Comparison of ENCODE assay signal across 8 mouse cellular contexts in genomic region chr4:124752281-124753199, GRCm38 (mm10). TPM values are rescaled to one million over a fixed set of nuclear protein-coding genes. Genes with fewer than 3 reads are reported as not detected.
DNase-seq lines count a peak whose midpoint lies in the region; ATAC-seq and TF ChIP-seq lines count a peak whose summit lies in the region.

No protein-coding gene starts in this region.

- H3K4me2 ChIP-seq in forebrain, embryonic 11.5 days (ENCODE audit: low read depth, low read length, severe bottlenecking): peak overlapping the region; percentile 97

- H3K9ac ChIP-seq in forebrain, embryonic 11.5 days (ENCODE audit: low read length): peak overlapping the region; percentile 63

- peaks cover 10% of the 10 kb centered on the region for H3K79me3 ChIP-seq in C2C12 (ENCODE audit: low read depth)

- 17% methylated on average over 15 of the region's 15 CpGs for WGBS in forebrain, embryonic 11.5 days

- H3K79me2 ChIP-seq in C2C12 (ENCODE audit: control insufficient read depth, insufficient read depth): peaks cover 50% of the 10 kb centered on the region

- no peak for TF ChIP-seq CTCF in C2C12 (IDR thresholded peaks at IDR 0.05; ENCODE audit: control insufficient read depth, insufficient read depth, insufficient read length)

- ATAC-seq in forebrain, embryonic 11.5 days (replicated peaks; ENCODE audit: low FRiP score): no peak
- peak; percentile 70 for ATAC-seq in megakaryocyte progenitor cell, adult 5-6 weeks (replicated peaks; ENCODE audit: poor library complexity)

- peaks cover 5% of the 10 kb centered on the region for H3K36me3 ChIP-seq in C2C12 (ENCODE audit: control insufficient read depth, insufficient read depth)
- no peaks in the 10 kb centered on the region for H3K36me3 ChIP-seq in forebrain, embryonic 11.5 days (ENCODE audit: control insufficient read depth, insufficient read depth, low read length)

- H3K27me3 ChIP-seq in C2C12 (ENCODE audit: control insufficient read depth, insufficient read depth, insufficient read length): no peaks in the 10 kb centered on the region
- no peaks in the 10 kb centered on the region for H3K27me3 ChIP-seq in forebrain, embryonic 11.5 days (ENCODE audit: control insufficient read depth, insufficient read depth, low read length)

- no peaks in the 10 kb centered on the region for H3K9me3 ChIP-seq in forebrain, embryonic 11.5 days (ENCODE audit: control insufficient read depth, low read length)

- DNase-seq in MEL-GATA-1-ER (ENCODE audit: extremely low read depth, low read depth): peak; percentile 92
- DNase-seq in forebrain, embryonic 11.5 days (ENCODE audit: low spot score): no peak
- peak; percentile 36 for DNase-seq in kidney, postnatal 14 days
- DNase-seq in thymus, postnatal 0 days (ENCODE audit: low spot score): peak; percentile 71
- DNase-seq in right cerebral cortex, postnatal 25 days: no peak
- DNase-seq in cerebellum, adult 9-10 months: no peak

- peak overlapping the region; percentile 82 for H3ac ChIP-seq in C2C12 (ENCODE audit: control insufficient read depth, insufficient read length, low read depth)

- peaks cover 10% of the 10 kb centered on the region for H3K4me1 ChIP-seq in forebrain, embryonic 11.5 days (replicated peaks; ENCODE audit: control insufficient read depth, insufficient read depth, low read length)

- H3K4me3 ChIP-seq in C2C12 (ENCODE audit: insufficient read depth, poor library complexity, severe bottlenecking): peak overlapping the region; percentile 83
- H3K4me3 ChIP-seq in forebrain, embryonic 11.5 days (ENCODE audit: low read depth, low read length): peak overlapping the region; percentile 54

- no peak overlapping the region for H3K27ac ChIP-seq in forebrain, embryonic 11.5 days (ENCODE audit: low read depth, low read length)

TF ChIP-seq in C2C12, 6 proteins besides CTCF, POLR2A, EP300 and RAD21:
- TF ChIP-seq MYOD1 (IDR thresholded peaks at IDR 0.05; ENCODE audit: control insufficient read depth, insufficient read length, low read depth): peak; percentile 41
- no peak for TF ChIP-seq MAX (IDR thresholded peaks at IDR 0.05)

RNA-seq across cellular contexts. Expression of gene Inpp5b, which starts 10.9 kb away (rescaled TPM):
- 13.8 TPM for polyA plus RNA-seq in C2C12 (2012; fragmentation: generic; extraction: Trizol)
- 34.1 and 36.8 TPM in 2 replicates for polyA plus RNA-seq in forebrain, embryonic 11.5 days (2014; fragmentation: Nextera tagmentation; extraction: Ambion mirVana)
- total RNA-seq in megakaryocyte progenitor cell, adult 5-6 weeks (2015): 32.9 and 36.0 TPM in 2 replicates
- 28.6 and 31.4 TPM in 2 replicates for total RNA-seq in megakaryocyte progenitor cell, adult 5-6 weeks (2017)
- polyA plus RNA-seq in thymus, postnatal 0 days (2015; fragmentation: Nextera tagmentation; extraction: Ambion mirVana): 45.8 and 46.8 TPM in 2 replicates

RNA-seq across cellular contexts. Expression of gene Sf3a3, which starts 38.0 kb away (rescaled TPM):
- 71.6 TPM for polyA plus RNA-seq in C2C12 (2012; fragmentation: generic; extraction: Trizol)
- 218 and 220 TPM in 2 replicates for polyA plus RNA-seq in forebrain, embryonic 11.5 days (2014; fragmentation: Nextera tagmentation; extraction: Ambion mirVana)
- total RNA-seq in megakaryocyte progenitor cell, adult 5-6 weeks (2015): 98.5 and 113 TPM in 2 replicates
- 158 and 175 TPM in 2 replicates for total RNA-seq in megakaryocyte progenitor cell, adult 5-6 weeks (2017)
- polyA plus RNA-seq in thymus, postnatal 0 days (2015; fragmentation: Nextera tagmentation; extraction: Ambion mirVana): 136 and 155 TPM in 2 replicates

RNA-seq across cellular contexts. Expression of gene Mtf1, which starts 49.4 kb away (rescaled TPM):
- 10.9 TPM for polyA plus RNA-seq in C2C12 (2012; fragmentation: generic; extraction: Trizol)
- polyA plus RNA-seq in forebrain, embryonic 11.5 days (2014; fragmentation: Nextera tagmentation; extraction: Ambion mirVana): 14.7 and 15.4 TPM in 2 replicates
- total RNA-seq in megakaryocyte progenitor cell, adult 5-6 weeks (2015): 30.0 and 43.0 TPM in 2 replicates
- 27.8 and 35.8 TPM in 2 replicates for total RNA-seq in megakaryocyte progenitor cell, adult 5-6 weeks (2017)
- 13.2 and 14.2 TPM in 2 replicates for polyA plus RNA-seq in thymus, postnatal 0 days (2015; fragmentation: Nextera tagmentation; extraction: Ambion mirVana)

RNA-seq across cellular contexts. Expression of gene Fhl3, which starts 52.0 kb away (rescaled TPM):
- polyA plus RNA-seq in C2C12 (2012; fragmentation: generic; extraction: Trizol): 206 TPM
- 5.5 and 6.4 TPM in 2 replicates for polyA plus RNA-seq in forebrain, embryonic 11.5 days (2014; fragmentation: Nextera tagmentation; extraction: Ambion mirVana)
- 17.1 and 19.3 TPM in 2 replicates for total RNA-seq in megakaryocyte progenitor cell, adult 5-6 weeks (2015)
- 4.9 and 5.3 TPM in 2 replicates for total RNA-seq in megakaryocyte progenitor cell, adult 5-6 weeks (2017)
- 9.4 and 10.2 TPM in 2 replicates for polyA plus RNA-seq in thymus, postnatal 0 days (2015; fragmentation: Nextera tagmentation; extraction: Ambion mirVana)

RNA-seq across cellular contexts. Expression of gene Utp11, which starts 59.1 kb away (rescaled TPM):
- 29.7 TPM for polyA plus RNA-seq in C2C12 (2012; fragmentation: generic; extraction: Trizol)
- polyA plus RNA-seq in forebrain, embryonic 11.5 days (2014; fragmentation: Nextera tagmentation; extraction: Ambion mirVana): 55.3 and 63.2 TPM in 2 replicates
- total RNA-seq in megakaryocyte progenitor cell, adult 5-6 weeks (2015): 78.0 and 81.5 TPM in 2 replicates
- total RNA-seq in megakaryocyte progenitor cell, adult 5-6 weeks (2017): 70.8 and 93.1 TPM in 2 replicates
- 76.4 and 76.7 TPM in 2 replicates for polyA plus RNA-seq in thymus, postnatal 0 days (2015; fragmentation: Nextera tagmentation; extraction: Ambion mirVana)

Comparison
In these comparisons a context has a peak if more than half of its experiments do, and no peak if none do; other contexts are left out.
1. DNase-seq: peak in MEL-GATA-1-ER (single experiment), kidney, postnatal 14 days (single experiment) and thymus, postnatal 0 days (single experiment); none in forebrain, embryonic 11.5 days (single experiment), right cerebral cortex, postnatal 25 days (single experiment) and cerebellum, adult 9-10 months (single experiment).